Mouse (Mus musculus) kidney, embryonic 14.5 days (tissue): ENCODE measurements at regions not wholly inside any gene's neighbourhood (a gene's known extent, or its start where the extent isn't known, plus 50 kb on each side); places are given as distances from the start of the nearest gene placed in this dataset.

Experiments used
- ATAC-seq: fragments of 200-750 bp; cut with Nextera tagmentation; 2 replicates; pipeline ENCODE4 v1.8.0; 2017; ENCODE audit warnings: moderate number of reproducible peaks, mild to moderate bottlenecking, moderate TSS enrichment, moderate library complexity; ENCODE audit not compliant: low FRiP score, low TSS enrichment
- H3K27ac ChIP-seq: fragments of 300-500 bp; sonication (generic); 2 replicates; pipeline ENCODE4 v1.5.1; 2014; ENCODE audit warnings: low read depth, mild to moderate bottlenecking, low read length, moderate library complexity, mixed read lengths
- H3K27me3 ChIP-seq: fragments of 300-500 bp; sonication (generic); 2 replicates; pipeline ENCODE4 v1.6.1; 2014; ENCODE audit warnings: mild to moderate bottlenecking, low read length; ENCODE audit not compliant: control insufficient read depth, insufficient read depth
- H3K36me3 ChIP-seq: fragments of 300-500 bp; sonication (generic); 2 replicates; pipeline ENCODE4 v1.6.1; 2014; ENCODE audit warnings: low read length, mixed read lengths; ENCODE audit not compliant: control insufficient read depth, insufficient read depth
- H3K4me1 ChIP-seq: fragments of 300-500 bp; sonication (generic); 2 replicates; pipeline ENCODE4 v1.6.1; 2014; ENCODE audit warnings: low read length, mixed read lengths; ENCODE audit not compliant: control insufficient read depth, insufficient read depth
- H3K4me2 ChIP-seq: fragments of 300-500 bp; sonication (generic); replicated peaks from 2 replicates; pipeline ENCODE4 v1.6.1; 2014; ENCODE audit warnings: low read depth, mild to moderate bottlenecking, low read length
- H3K4me3 ChIP-seq: fragments of 300-500 bp; sonication (generic); 2 replicates; pipeline ENCODE4 v1.5.1; 2014; ENCODE audit warnings: mild to moderate bottlenecking, low read length
- H3K9ac ChIP-seq: fragments of 300-500 bp; sonication (generic); 2 replicates; pipeline ENCODE4 v1.6.1; 2014; ENCODE audit warnings: low read depth, mild to moderate bottlenecking, low read length, moderate library complexity
- H3K9me3 ChIP-seq: fragments of 300-500 bp; sonication (generic); 2 replicates; pipeline ENCODE4 v1.6.1; 2016; ENCODE audit warnings: low read length; ENCODE audit not compliant: control insufficient read depth
- WGBS: fragments of 180-500 bp; shearing (Covaris S2); extraction: QIAGEN DNeasy Blood & Tissue Kit; methylation state at CpG from one replicate; pipeline ENCODE4 v1.1.7; 2014; 5-methylcytosine and 5-hydroxymethylcytosine counted together

DNA sequence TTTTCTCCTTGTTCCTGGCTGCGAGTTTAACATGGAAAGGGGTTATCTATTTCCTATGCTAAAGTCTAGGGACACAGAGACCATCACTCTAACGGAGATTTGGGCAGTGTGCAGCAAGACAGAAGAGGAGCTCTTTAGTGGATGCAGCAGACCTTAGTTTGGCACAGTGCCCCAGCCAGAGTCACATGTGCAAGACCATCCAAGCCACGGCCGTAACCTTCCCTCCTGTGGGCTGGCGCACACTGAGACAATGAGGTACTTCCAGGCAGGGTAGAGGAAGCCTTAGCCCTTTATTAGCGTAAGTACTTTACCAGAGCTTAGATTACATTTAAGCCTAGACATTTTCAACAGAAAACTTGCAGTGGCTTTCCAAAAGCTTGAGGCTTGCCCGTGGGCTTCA is 336.4 kb downstream of the Nuak1 start:
- Histone ChIP-seq H3K9ac (no peak overlapping the region), H3K4me3 (no peak overlapping the region), H3K4me1 (no peaks in the 10 kb centered on the region), H3K36me3 (no peaks in the 10 kb centered on the region), H3K4me2 (no peak overlapping the region), H3K27me3 (no peaks in the 10 kb centered on the region), H3K27ac (no peak overlapping the region), H3K9me3 (no peaks in the 10 kb centered on the region)
- 91% methylated on average over 7 of the region's 7 CpGs for WGBS
- ATAC-seq: no peak

DNA sequence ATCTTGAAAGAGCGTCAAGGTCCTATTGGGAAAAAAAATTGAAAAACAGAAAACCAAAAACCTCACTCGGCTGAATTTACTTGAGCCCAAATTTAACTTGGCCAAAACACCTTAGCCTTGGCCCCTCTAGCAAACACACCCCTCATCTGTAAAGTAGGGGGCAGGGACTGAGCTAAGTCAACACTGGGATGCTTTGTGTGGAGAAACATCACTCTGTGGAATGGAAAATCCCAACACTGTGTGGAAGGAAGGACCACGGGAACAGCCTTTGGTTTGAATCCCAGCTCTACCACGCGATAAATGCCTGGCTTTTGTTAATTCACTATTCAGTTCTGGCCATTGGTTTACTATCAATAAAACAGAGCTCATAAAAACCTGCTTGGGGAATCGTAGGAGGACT is 335.8 kb downstream of the Nuak1 start:
- no peak overlapping the region for H3K9ac ChIP-seq
- no peaks in the 10 kb centered on the region for H3K36me3 ChIP-seq
- no peak overlapping the region for H3K4me3 ChIP-seq
- ATAC-seq: no peak
- H3K4me2 ChIP-seq: no peak overlapping the region
- no peaks in the 10 kb centered on the region for H3K4me1 ChIP-seq
- H3K27ac ChIP-seq: no peak overlapping the region
- H3K9me3 ChIP-seq: no peaks in the 10 kb centered on the region
- no peaks in the 10 kb centered on the region for H3K27me3 ChIP-seq
- WGBS: 81% methylated on average over 6 of the region's 6 CpGs

DNA sequence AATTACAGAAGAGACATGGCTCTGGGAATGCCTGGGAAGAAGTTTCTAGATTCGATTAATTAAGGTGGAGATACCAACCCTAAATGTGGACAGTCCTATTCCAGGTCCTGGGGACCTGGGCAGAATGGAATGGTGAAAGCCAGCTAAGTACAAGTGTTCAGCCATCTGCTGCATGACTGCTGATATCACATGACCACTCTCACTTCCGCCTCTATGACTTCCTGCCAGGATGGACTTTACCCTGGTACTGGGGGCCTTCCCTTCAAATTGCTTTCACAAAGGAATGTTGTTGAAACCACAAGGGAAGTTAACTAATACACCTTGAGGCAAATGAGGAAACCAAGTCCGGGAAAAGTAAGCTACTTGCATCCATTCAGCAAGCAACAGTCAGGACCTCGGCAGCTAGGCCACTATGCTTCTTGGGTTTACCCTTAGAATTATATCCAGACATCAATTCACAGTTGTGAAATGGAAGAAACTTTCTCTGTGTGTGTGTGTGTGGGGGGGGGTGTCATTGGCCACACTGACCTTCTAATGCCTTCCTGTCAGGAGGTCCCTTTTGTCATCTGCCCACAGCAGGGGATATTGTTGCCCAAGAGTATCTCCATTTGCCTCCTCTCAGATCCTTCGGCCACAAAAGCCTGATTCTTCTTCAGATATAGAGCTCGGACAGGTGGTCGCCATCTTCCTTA is 330.6 kb downstream of the Nuak1 start:
- H3K9me3 ChIP-seq: no peaks in the 10 kb centered on the region
- no peaks in the 10 kb centered on the region for H3K4me1 ChIP-seq
- no peak overlapping the region for H3K4me3 ChIP-seq
- H3K4me2 ChIP-seq: no peak overlapping the region
- no peaks in the 10 kb centered on the region for H3K36me3 ChIP-seq
- H3K27ac ChIP-seq: no peak overlapping the region
- no peak overlapping the region for H3K9ac ChIP-seq
- no peaks in the 10 kb centered on the region for H3K27me3 ChIP-seq
- no peak for ATAC-seq
- 72% methylated on average over 7 of the region's 7 CpGs for WGBS

DNA sequence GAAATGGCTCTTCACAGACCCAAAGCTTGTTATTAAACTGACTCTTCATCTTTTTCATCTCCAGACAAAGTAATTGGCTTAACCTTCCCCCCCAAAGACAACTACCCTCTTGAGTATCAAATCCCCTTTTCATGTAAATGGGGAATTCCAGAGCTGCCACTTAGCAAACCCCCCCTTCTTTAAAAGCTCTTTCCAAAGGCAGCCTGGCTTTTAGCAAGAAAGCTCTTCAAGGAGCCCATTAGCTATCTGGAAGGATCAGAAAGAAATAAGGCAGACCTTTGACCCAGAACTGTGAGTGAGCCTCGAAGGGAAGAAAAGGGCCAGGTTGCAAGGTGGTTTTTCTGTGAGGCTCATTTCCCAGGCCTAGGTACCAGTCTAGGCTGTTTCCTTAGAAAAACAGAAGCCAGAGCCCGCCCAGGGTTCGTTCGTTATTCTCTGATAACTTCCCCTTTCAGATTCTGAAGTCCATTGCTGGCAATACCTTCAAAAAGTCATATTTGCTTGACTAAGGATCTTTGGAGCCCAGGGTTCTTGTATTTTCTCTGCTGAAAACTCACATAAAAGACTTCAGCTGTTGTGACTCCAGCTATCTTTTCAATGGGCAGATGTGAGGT is 329.9 kb downstream of the Nuak1 start:
- Histone ChIP-seq H3K4me3 (no peak overlapping the region), H3K4me1 (no peaks in the 10 kb centered on the region), H3K9ac (no peak overlapping the region), H3K36me3 (no peaks in the 10 kb centered on the region), H3K27me3 (no peaks in the 10 kb centered on the region), H3K9me3 (no peaks in the 10 kb centered on the region), H3K4me2 (no peak overlapping the region), H3K27ac (no peak overlapping the region)
- 43% methylated on average over 4 of the region's 4 CpGs for WGBS
- ATAC-seq: no peak

DNA sequence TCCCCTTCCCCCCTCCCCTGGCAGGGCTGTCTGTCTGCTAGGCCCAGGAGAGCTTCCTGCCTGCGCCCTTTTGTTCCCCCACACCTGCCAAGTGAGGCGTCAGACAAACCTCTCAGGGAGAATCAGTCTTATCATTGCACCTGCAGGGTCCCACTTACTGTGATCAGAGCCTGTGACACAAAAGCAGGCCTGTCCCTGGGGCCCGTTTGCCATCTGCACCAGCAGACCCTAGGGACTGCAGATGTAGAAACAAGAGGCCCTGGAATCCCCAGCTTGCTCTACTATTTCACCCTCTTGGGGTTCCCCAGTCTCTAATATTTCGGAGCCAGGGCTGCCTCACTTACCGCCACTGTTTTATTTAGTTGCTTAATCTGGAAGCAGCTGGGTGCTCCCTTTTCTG is 328.9 kb downstream of the Nuak1 start:
- H3K4me1 ChIP-seq: no peaks in the 10 kb centered on the region
- no peak overlapping the region for H3K9ac ChIP-seq
- no peaks in the 10 kb centered on the region for H3K36me3 ChIP-seq
- 59% methylated on average over 5 of the region's 5 CpGs for WGBS
- H3K9me3 ChIP-seq: no peaks in the 10 kb centered on the region
- ATAC-seq: no peak
- H3K27ac ChIP-seq: no peak overlapping the region
- no peak overlapping the region for H3K4me3 ChIP-seq
- no peak overlapping the region for H3K4me2 ChIP-seq
- H3K27me3 ChIP-seq: no peaks in the 10 kb centered on the region

DNA sequence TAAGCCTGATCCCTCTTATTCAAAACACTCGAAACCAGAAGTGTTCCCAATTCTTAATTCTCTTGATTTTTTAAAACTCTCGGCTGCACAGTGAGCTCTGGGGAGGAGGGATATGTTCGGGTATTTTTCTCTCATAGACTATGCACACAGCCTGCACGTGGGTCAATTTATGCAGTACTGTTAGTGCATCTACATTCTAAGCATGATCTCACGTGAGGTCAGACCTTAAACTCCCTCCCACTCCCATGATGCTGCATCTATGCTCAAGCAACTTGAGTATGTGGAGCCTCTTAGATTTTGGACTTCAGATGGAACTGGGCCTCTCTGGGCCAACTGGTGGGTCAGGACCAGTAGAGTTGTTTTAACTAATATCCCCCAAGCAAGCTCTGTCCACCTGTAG is 328.5 kb downstream of the Nuak1 start:
- no peak overlapping the region for H3K4me2 ChIP-seq
- H3K27ac ChIP-seq: no peak overlapping the region
- WGBS: 76% methylated on average over 5 of the region's 5 CpGs
- no peaks in the 10 kb centered on the region for H3K4me1 ChIP-seq
- H3K4me3 ChIP-seq: no peak overlapping the region
- no peaks in the 10 kb centered on the region for H3K9me3 ChIP-seq
- H3K9ac ChIP-seq: no peak overlapping the region
- H3K27me3 ChIP-seq: no peaks in the 10 kb centered on the region
- ATAC-seq: no peak
- no peaks in the 10 kb centered on the region for H3K36me3 ChIP-seq

DNA sequence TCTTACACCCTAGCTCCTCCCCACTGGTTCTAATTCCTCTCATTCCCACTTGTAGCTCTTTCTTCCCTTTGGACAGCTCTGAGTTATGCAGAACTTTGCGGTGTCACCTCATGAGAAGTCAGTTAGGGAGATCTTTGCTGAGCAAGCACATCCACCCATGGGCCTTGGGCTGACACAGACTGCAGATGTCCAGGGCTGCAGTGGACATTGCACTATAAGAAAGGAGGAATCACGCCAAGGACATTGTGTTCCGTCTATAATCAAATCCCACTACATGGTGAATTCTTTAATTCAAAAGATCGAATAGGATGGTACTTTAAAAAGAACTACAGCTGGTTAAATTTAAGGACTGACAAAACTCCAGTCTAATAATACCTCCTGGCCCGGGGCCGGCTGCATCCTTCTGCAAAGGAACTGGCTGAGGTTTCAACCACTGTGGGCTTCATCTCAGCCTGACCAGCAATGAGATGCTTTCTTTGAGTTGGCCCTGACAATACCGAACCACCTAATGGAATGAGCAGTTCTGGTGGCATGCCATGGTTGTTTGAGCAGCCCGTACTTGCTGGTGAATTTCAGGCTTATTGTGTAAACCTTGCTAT is 320.3 kb downstream of the Nuak1 start:
- no peak overlapping the region for H3K9ac ChIP-seq
- 88% methylated on average over 8 of the region's 8 CpGs for WGBS
- no peak for ATAC-seq
- no peaks in the 10 kb centered on the region for H3K4me1 ChIP-seq
- H3K27ac ChIP-seq: no peak overlapping the region
- no peak overlapping the region for H3K4me2 ChIP-seq
- no peaks in the 10 kb centered on the region for H3K36me3 ChIP-seq
- H3K27me3 ChIP-seq: no peaks in the 10 kb centered on the region
- H3K9me3 ChIP-seq: no peaks in the 10 kb centered on the region
- no peak overlapping the region for H3K4me3 ChIP-seq

DNA sequence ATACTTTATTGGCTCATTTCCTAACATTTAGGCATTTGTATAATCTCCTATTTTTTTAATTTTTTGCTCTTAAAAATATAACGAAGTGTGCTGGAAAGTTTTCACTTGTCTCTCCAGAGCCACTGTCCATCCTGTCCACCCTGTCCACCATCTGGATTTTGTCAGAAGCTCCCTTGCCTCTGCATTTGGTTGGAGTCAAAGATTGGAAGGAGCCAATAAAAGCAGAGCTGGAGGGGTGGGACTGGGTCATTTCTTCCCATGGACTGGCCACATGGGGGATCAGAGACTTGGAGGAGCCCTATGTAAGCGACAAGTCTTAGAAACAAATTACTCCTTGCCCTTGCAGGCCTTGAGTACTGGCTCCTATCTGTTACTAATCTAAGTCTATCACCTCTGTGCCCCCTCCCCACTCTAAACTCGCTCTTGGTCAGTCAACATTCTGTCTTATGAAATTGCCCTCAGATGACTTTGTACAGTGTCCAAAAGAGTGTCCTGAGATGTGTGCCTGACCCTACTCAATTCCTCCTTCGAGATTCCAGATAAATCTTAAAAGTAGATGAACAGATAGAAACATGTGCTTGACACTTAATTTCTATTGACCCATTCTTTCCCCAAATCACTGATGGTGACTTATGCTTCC is 303.3 kb downstream of the Nuak1 start:
- H3K27me3 ChIP-seq: no peaks in the 10 kb centered on the region
- H3K4me2 ChIP-seq: no peak overlapping the region
- no peak overlapping the region for H3K27ac ChIP-seq
- no peak overlapping the region for H3K9ac ChIP-seq
- 74% methylated on average over 4 of the region's 4 CpGs for WGBS
- no peak for ATAC-seq
- H3K36me3 ChIP-seq: no peaks in the 10 kb centered on the region
- no peaks in the 10 kb centered on the region for H3K4me1 ChIP-seq
- no peak overlapping the region for H3K4me3 ChIP-seq
- no peaks in the 10 kb centered on the region for H3K9me3 ChIP-seq
